Mouse (Mus musculus) neutrophil, adult 5-6 weeks (primary cell): ENCODE measurements around the gene Hc. TPM values are rescaled to one million over a fixed set of nuclear protein-coding genes. Genes with fewer than 3 reads are reported as not detected.

Experiments used
- ATAC-seq: fragments of 151-379, 151-347 bp; 2 replicates; pipeline ENCODE4 v1.8.0; 2017; ENCODE audit warnings: mild to moderate bottlenecking, moderate TSS enrichment; ENCODE audit not compliant: insufficient number of reproducible peaks, poor library complexity, low FRiP score, severe bottlenecking; ENCODE audit errors: extremely low read depth
- total RNA-seq: library from RNA; stranded (forward); fragments of 200-1000 nt; gene quantifications from 2 replicates; pipeline ENCODE4 v1.2.3, GENCODE M21; 2017

The Hc gene
- total RNA-seq: not detected in 2 replicates

GRCm38 (mm10) chr2:35061338-35061737, at the start of gene Hc:
TSS of gene Hc (minus strand) at chr2:35061438.
- no peak for ATAC-seq

GRCm38 (mm10) chr2:35110521-35110920, 49.3 kb upstream of the Hc start:
- ATAC-seq: no peak

- ATAC-seq: no peak; the same call in 1 of the 2 replicates
Measured at GRCm38 (mm10) chr2:35109924-35110304, 48.7 kb upstream of the Hc start.

- ATAC-seq: peak; percentile 88
Measured at GRCm38 (mm10) chr2:35109141-35109923, 48.1 kb upstream of the Hc start, which contains the start of gene Cntrl. TSS of gene Cntrl (plus strand) at chr2:35109492.

GRCm38 (mm10) chr2:35108712-35109111, 47.5 kb upstream of the Hc start:
- ATAC-seq: peak; percentile 53

- ATAC-seq: peak; percentile 11; the same call in 1 of the 2 replicates
Measured at GRCm38 (mm10) chr2:35107984-35108635, 46.9 kb upstream of the Hc start.

- ATAC-seq: no peak
Measured at GRCm38 (mm10) chr2:35104843-35105242, 43.6 kb upstream of the Hc start.

- no peak for ATAC-seq
Measured at GRCm38 (mm10) chr2:35103558-35103957, 42.3 kb upstream of the Hc start.

GRCm38 (mm10) chr2:35102777-35103176, 41.5 kb upstream of the Hc start:
- ATAC-seq: no peak

GRCm38 (mm10) chr2:35101443-35101842, 40.2 kb upstream of the Hc start, which contains the start of gene AI182371:
TSS of gene AI182371 (minus strand) at chr2:35101543.
- no peak for ATAC-seq

- no peak for ATAC-seq
Measured at GRCm38 (mm10) chr2:35100529-35100928, 39.3 kb upstream of the Hc start.

- no peak for ATAC-seq
Measured at GRCm38 (mm10) chr2:35087418-35087817, 26.2 kb upstream of the Hc start.

- no peak for ATAC-seq
Measured at GRCm38 (mm10) chr2:35079166-35079565, 17.9 kb upstream of the Hc start.

- no peak for ATAC-seq
Measured at GRCm38 (mm10) chr2:35074328-35074727, 13.1 kb upstream of the Hc start.

GRCm38 (mm10) chr2:35072547-35072946, 11.3 kb upstream of the Hc start:
- ATAC-seq: no peak

- ATAC-seq: no peak
Measured at GRCm38 (mm10) chr2:35070275-35070674, 9.0 kb upstream of the Hc start.

GRCm38 (mm10) chr2:35069124-35069523, 7.9 kb upstream of the Hc start:
- no peak for ATAC-seq

GRCm38 (mm10) chr2:35067117-35067516, 5.9 kb upstream of the Hc start:
- ATAC-seq: no peak

- no peak for ATAC-seq
Measured at GRCm38 (mm10) chr2:35066525-35067082, 5.4 kb upstream of the Hc start.
